Mouse (Mus musculus): ENCODE results near the gene Csnk1g2.

The Csnk1g2 gene

GRCm38 (mm10) chr10:80682003-80682402, 59.4 kb downstream of the Csnk1g2 start:
- DNase-seq, result no peak

- DNase-seq, result no peak
These were observed 61.0 kb downstream of the Csnk1g2 start for GRCm38 (mm10) chr10:80683647-80684046.

- no peak for DNase-seq
These were observed 61.6 kb downstream of the Csnk1g2 start for GRCm38 (mm10) chr10:80684214-80684613.

- DNase-seq, result no peak
These were observed 62.3 kb downstream of the Csnk1g2 start for GRCm38 (mm10) chr10:80684984-80685383.

GRCm38 (mm10) chr10:80686617-80687016, 64.0 kb downstream of the Csnk1g2 start:
- no peak for DNase-seq

- peak; percentile 52 for DNase-seq
These were observed 65.2 kb downstream of the Csnk1g2 start for GRCm38 (mm10) chr10:80687850-80688249.
